Mouse (Mus musculus) heart, adult 2 months (tissue): ENCODE data around the gene Luzp2.

Experiments
- CTCF ChIP-seq: fragments of 200-600 bp; IDR thresholded peaks from 2 replicates; pipeline ENCODE4 v1.8.1; 2022; ENCODE audit warnings: antibody characterized with exemption, mild to moderate bottlenecking, moderate library complexity
- EP300 ChIP-seq: fragments of 200-500 bp; IDR thresholded peaks from 2 replicates; pipeline ENCODE4 v1.6.1; 2011; ENCODE audit warnings: low read depth, low read length, control low read depth; ENCODE audit not compliant: insufficient read depth
- POLR2A ChIP-seq: fragments of 200-500 bp; IDR thresholded peaks from 2 replicates; pipeline ENCODE4 v1.6.1; 2011; ENCODE audit warnings: mild to moderate bottlenecking, low read depth, low read length, control low read depth; ENCODE audit not compliant: insufficient read depth

- no peak for TF ChIP-seq POLR2A
- no peak for TF ChIP-seq CTCF
- TF ChIP-seq EP300, result no peak
These were observed 394.1 kb downstream of the Luzp2 start for GRCm38 (mm10) chr7:55229407-55229806.
